Mouse (Mus musculus) forebrain, embryonic 14.5 days (tissue): ENCODE measurements around the gene Rpusd1. TPM values are rescaled to one million over a fixed set of nuclear protein-coding genes. Genes with fewer than 3 reads are reported as not detected.
"Not testable (repeated sequence)": the region's sequence is repeated elsewhere in the genome, so short reads cannot be mapped to it uniquely, and the experiment has no call there.

Experiments used
- ATAC-seq: fragments of 200-750 bp; cut with Nextera tagmentation; 2 replicates; pipeline ENCODE4 v1.8.0; 2017; ENCODE audit warnings: mild to moderate bottlenecking, moderate library complexity
- DNase-seq: peaks from one replicate; pipeline ENCODE4 v3.0.0-alpha.2; 2015; ENCODE audit warnings: low spot score
- H3K27ac ChIP-seq: fragments of 300-500 bp; sonication (generic); 2 replicates; pipeline ENCODE4 v1.5.1; 2014; ENCODE audit warnings: low read depth, mild to moderate bottlenecking, control low read depth, low read length, moderate library complexity
- H3K27me3 ChIP-seq: fragments of 300-500 bp; sonication (generic); replicated peaks from 2 replicates; pipeline ENCODE4 v1.6.1; 2014; ENCODE audit warnings: low read length, control low read depth, mixed read lengths; ENCODE audit not compliant: control insufficient read depth, insufficient read depth
- H3K36me3 ChIP-seq: fragments of 300-500 bp; sonication (generic); 2 replicates; pipeline ENCODE4 v1.6.1; 2014; ENCODE audit warnings: low read length, control low read depth; ENCODE audit not compliant: control insufficient read depth, insufficient read depth
- H3K4me1 ChIP-seq: fragments of 300-500 bp; sonication (generic); 2 replicates; pipeline ENCODE4 v1.6.1; 2014; ENCODE audit warnings: antibody characterized with exemption, low read length, control low read depth; ENCODE audit not compliant: control insufficient read depth, insufficient read depth
- H3K4me2 ChIP-seq: fragments of 300-500 bp; sonication (generic); 2 replicates; pipeline ENCODE4 v1.6.1; 2014; ENCODE audit warnings: mild to moderate bottlenecking, control low read depth, low read length
- H3K4me3 ChIP-seq: fragments of 300-500 bp; sonication (generic); 2 replicates; pipeline ENCODE4 v1.5.1; 2014; ENCODE audit warnings: low read depth, low read length, control low read depth
- H3K9ac ChIP-seq: fragments of 300-500 bp; sonication (generic); 2 replicates; pipeline ENCODE4 v1.6.1; 2014; ENCODE audit warnings: mild to moderate bottlenecking, low read length, control low read depth, moderate library complexity
- H3K9me3 ChIP-seq: fragments of 300-500 bp; sonication (generic); replicated peaks from 2 replicates; pipeline ENCODE4 v1.6.1; 2016; ENCODE audit warnings: low read length, control low read depth, mixed read lengths; ENCODE audit not compliant: control insufficient read depth
- WGBS: fragments of 180-500 bp; shearing (Covaris S2); extraction: QIAGEN DNeasy Blood & Tissue Kit; methylation state at CpG from one replicate; pipeline ENCODE4 v1.1.7; 2014; 5-methylcytosine and 5-hydroxymethylcytosine counted together
- polyA plus RNA-seq: library from polyadenylated mRNA; unstranded; fragments of >200 nt; fragmentation: Nextera tagmentation; extraction: Ambion mirVana; gene quantifications from 2 replicates; pipeline ENCODE4 v1.2.1, GENCODE M21; 2014

The Rpusd1 gene
- polyA plus RNA-seq, 1 experiment from 2014 or later = 26.6 TPM

DNA sequence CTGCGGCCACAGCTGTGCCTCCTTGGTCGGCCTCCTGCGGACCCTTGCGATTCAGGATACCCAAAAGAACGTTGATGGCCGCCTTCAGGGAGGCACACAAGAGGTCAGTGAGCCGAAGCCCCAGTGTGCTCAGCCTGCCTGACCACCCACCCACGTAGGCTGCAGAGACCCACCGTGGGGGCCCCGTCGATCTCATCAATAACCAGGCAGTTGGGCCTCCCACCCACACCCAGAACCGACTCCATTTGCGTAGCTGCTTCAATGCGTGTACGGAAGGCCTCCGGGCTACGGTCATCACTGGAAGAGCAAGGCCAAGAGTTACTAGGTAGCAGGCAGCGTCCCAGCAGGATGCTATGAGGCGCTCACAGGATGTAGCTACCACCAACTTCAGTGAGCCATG lies 4.0 kb upstream of the Rpusd1 start:
- WGBS = 94% methylated on average over 19 of the region's 19 CpGs
- Histone ChIP-seq H3K9me3 (no peaks in the 10 kb centered on the region), H3K4me1 (peaks cover 18% of the 10 kb centered on the region), H3K27ac (no peak overlapping the region), H3K27me3 (no peaks in the 10 kb centered on the region), H3K4me2 (no peak overlapping the region), H3K4me3 (no peak overlapping the region), H3K36me3 (peaks cover 21% of the 10 kb centered on the region; the same call in 1 of the 2 replicates), H3K9ac (no peak overlapping the region)
- ATAC-seq = no peak
- no peak for DNase-seq

- peak; percentile 6 for DNase-seq
- WGBS = 83% methylated on average over 7 of the region's 7 CpGs
- Histone ChIP-seq H3K27me3 (no peaks in the 10 kb centered on the region), H3K36me3 (peaks cover 21% of the 10 kb centered on the region; the same call in 1 of the 2 replicates), H3K4me1 (peaks cover 20% of the 10 kb centered on the region), H3K4me3 (no peak overlapping the region), H3K27ac (no peak overlapping the region), H3K9ac (no peak overlapping the region), H3K4me2 (no peak overlapping the region), H3K9me3 (no peaks in the 10 kb centered on the region)
- no peak for ATAC-seq
These were observed 3.6 kb upstream of the Rpusd1 start for GRCm38 (mm10) chr17:25723919-25724318.

DNA sequence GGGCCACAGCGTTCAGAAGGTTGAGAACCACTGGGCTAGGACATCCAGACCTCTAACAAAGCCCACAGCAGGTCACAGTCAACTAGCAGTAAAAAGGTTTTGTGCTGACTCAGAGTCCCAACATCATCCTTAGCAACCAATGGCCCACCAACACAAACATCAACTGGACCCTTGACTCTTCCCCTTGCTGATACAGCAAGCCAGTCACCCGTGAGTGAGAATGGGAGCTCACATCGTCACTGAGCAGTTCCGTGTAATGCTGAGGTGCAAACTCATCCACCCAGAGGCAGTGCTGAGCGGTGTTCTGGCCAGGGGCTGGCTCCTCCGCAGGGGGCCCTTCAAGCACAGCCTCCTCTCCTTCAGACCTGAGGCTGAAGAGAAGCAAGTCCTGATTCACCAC lies 2.2 kb upstream of the Rpusd1 start:
- H3K27me3 ChIP-seq = no peaks in the 10 kb centered on the region
- H3K4me3 ChIP-seq = no peak overlapping the region
- H3K4me1 ChIP-seq = peaks cover 20% of the 10 kb centered on the region
- no peak overlapping the region for H3K4me2 ChIP-seq
- peaks cover 21% of the 10 kb centered on the region for H3K36me3 ChIP-seq
- 86% methylated on average over 6 of the region's 6 CpGs for WGBS
- H3K9me3 ChIP-seq = no peaks in the 10 kb centered on the region
- H3K9ac ChIP-seq = no peak overlapping the region
- DNase-seq = no peak
- no peak overlapping the region for H3K27ac ChIP-seq
- no peak for ATAC-seq

- peak overlapping the region; percentile 71 for H3K9ac ChIP-seq
- no peak for DNase-seq
- ATAC-seq = no peak; the same call in 1 of the 2 replicates
- no peaks in the 10 kb centered on the region for H3K27me3 ChIP-seq
- peak overlapping the region; percentile 84 for H3K4me2 ChIP-seq
- H3K4me1 ChIP-seq = peaks cover 20% of the 10 kb centered on the region
- WGBS = 23% methylated on average over 4 of the region's 4 CpGs
- H3K9me3 ChIP-seq = no peaks in the 10 kb centered on the region
- H3K27ac ChIP-seq = no peak overlapping the region
- peak overlapping the region; percentile 45 for H3K4me3 ChIP-seq
- H3K36me3 ChIP-seq = peaks cover 16% of the 10 kb centered on the region
These were observed 470 bp downstream of the Rpusd1 start for GRCm38 (mm10) chr17:25728009-25728270.

GRCm38 (mm10) chr17:25732082-25732481 lies 4.6 kb downstream of the Rpusd1 start:
- H3K27ac ChIP-seq = no peak overlapping the region
- ATAC-seq (no peak), DNase-seq (peak; percentile 87)
- no peak overlapping the region for H3K4me2 ChIP-seq
- peaks cover 14% of the 10 kb centered on the region for H3K36me3 ChIP-seq
- H3K4me3 ChIP-seq = no peak overlapping the region
- H3K9me3 ChIP-seq = no peaks in the 10 kb centered on the region
- H3K27me3 ChIP-seq = no peaks in the 10 kb centered on the region
- H3K9ac ChIP-seq = no peak overlapping the region
- peaks cover 9% of the 10 kb centered on the region for H3K4me1 ChIP-seq
- 15% methylated on average over 2 of the region's 2 CpGs for WGBS

DNA sequence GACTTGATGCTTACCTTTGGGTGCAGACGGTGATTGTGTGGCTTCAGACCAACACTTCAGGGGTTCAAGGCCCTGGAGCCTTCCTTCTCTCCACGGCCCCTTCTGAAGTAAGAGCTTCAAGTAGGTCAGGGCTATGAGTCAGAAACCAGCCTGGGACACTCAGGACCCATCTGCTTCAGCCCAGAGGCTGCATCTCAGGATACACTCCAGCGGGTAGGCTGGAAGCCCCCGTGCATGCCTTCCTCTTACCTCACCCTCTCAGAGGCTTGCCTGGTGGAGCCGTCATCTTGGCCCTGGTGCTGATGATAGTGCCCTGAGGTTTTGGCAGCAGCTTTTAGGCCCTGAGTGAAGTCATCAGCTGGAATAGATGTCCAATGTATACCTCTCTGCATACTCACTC lies 7.8 kb downstream of the Rpusd1 start:
- DNase-seq = no peak
- H3K9me3 ChIP-seq = no peaks in the 10 kb centered on the region
- H3K27me3 ChIP-seq = no peaks in the 10 kb centered on the region
- 83% methylated on average over 5 of the region's 5 CpGs for WGBS
- H3K9ac ChIP-seq = no peak overlapping the region
- no peak for ATAC-seq
- H3K36me3 ChIP-seq = peaks cover 8% of the 10 kb centered on the region
- no peak overlapping the region for H3K27ac ChIP-seq
- no peaks in the 10 kb centered on the region for H3K4me1 ChIP-seq
- no peak overlapping the region for H3K4me3 ChIP-seq
- H3K4me2 ChIP-seq = no peak overlapping the region

DNA sequence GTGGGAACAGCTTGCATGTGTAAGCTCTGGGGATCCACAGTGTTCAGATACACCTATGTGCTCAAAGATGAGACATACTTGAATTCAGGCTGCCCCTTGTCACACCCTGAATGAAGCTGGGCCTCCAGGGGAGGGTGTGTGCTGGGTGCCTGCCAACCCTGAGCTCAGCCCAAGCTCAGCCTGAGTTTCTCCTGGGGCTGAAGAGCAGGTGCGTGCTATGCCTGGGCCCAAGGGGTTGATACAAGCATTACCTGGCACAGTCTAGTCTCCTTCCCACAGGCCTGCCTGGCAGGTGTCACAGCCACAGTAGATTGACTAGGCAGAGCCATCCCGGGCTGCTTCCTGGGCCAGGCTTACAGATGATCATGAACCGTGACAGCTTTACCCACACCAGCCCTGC lies 8.3 kb downstream of the Rpusd1 start, which contains the start of gene Mslnl:
Gene Mslnl, plus strand, starts transcription at position 298 of the 400 bp plus-strand sequence.
- DNase-seq (no peak), ATAC-seq (no peak)
- Histone ChIP-seq H3K36me3 (peaks cover 3% of the 10 kb centered on the region; the same call in 1 of the 2 replicates), H3K4me3 (no peak within 1 kb of the TSS), H3K9me3 (no peaks in the 10 kb centered on the region), H3K4me2 (no peak within 1 kb of the TSS), H3K27ac (no peak within 1 kb of the TSS), H3K27me3 (no peaks in the 10 kb centered on the region), H3K9ac (no peak within 1 kb of the TSS), H3K4me1 (no peaks in the 10 kb centered on the region)
- 78% methylated on average over 3 of the region's 3 CpGs for WGBS

GRCm38 (mm10) chr17:25738861-25739260 lies 11.4 kb downstream of the Rpusd1 start:
- no peaks in the 10 kb centered on the region for H3K4me1 ChIP-seq
- H3K4me3 ChIP-seq = no peak overlapping the region
- no peaks in the 10 kb centered on the region for H3K36me3 ChIP-seq
- ATAC-seq = no peak
- H3K27ac ChIP-seq = no peak overlapping the region
- WGBS = 79% methylated on average over 7 of the region's 7 CpGs
- no peaks in the 10 kb centered on the region for H3K27me3 ChIP-seq
- DNase-seq = no peak
- no peak overlapping the region for H3K9ac ChIP-seq
- no peak overlapping the region for H3K4me2 ChIP-seq
- H3K9me3 ChIP-seq = no peaks in the 10 kb centered on the region

DNA sequence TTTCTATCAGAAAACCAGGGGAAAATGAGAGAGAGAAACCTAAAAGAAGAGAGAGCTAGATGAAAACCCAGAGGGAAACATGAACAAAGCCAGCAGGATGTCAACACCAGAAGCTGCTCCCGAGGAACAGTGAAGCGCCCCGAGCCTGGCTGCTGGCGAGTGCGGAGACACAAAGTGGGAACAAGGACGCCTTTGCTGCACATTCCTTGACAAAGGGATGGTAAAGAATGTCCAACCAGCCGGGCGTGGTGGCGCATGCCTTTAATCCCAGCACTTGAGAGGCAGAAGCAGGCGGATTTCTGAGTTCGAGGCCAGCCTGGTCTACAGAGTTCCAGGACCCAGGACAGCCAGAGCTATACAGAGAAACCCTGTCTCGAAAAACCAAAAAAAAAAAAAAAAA lies 14.0 kb downstream of the Rpusd1 start:
- not testable (repeated sequence) for H3K4me1 ChIP-seq, H3K4me2 ChIP-seq, H3K27ac ChIP-seq, ATAC-seq, H3K9me3 ChIP-seq, H3K9ac ChIP-seq, DNase-seq, H3K36me3 ChIP-seq, H3K4me3 ChIP-seq, H3K27me3 ChIP-seq
- WGBS = 68% methylated on average over 12 of the region's 12 CpGs
